Mouse (Mus musculus): Measurements from ENCODE around the gene Nmt1. TPM values are rescaled to one million over a fixed set of nuclear protein-coding genes. Genes with fewer than 3 reads are reported as not detected.

Nmt1 gene
- polyA plus RNA-seq, 1 experiment from 2014 or later = 31.2 TPM

GRCm38 (mm10) chr11:103052078-103052477, 24.1 kb downstream of the Nmt1 start:
- H3K9ac ChIP-seq = no peak overlapping the region
- WGBS = 83% methylated on average over 6 of the region's 6 CpGs
- no peak for ATAC-seq (ENCODE audit: low read depth)
- H3K27ac ChIP-seq (replicated peaks) = no peak overlapping the region
- H3K9me3 ChIP-seq = no peaks in the 10 kb centered on the region
- H3K4me3 ChIP-seq = no peak overlapping the region
- no peak overlapping the region for H3K4me2 ChIP-seq
- H3K27me3 ChIP-seq = no peaks in the 10 kb centered on the region
- H3K4me1 ChIP-seq (replicated peaks) = no peaks in the 10 kb centered on the region
- H3K36me3 ChIP-seq = peaks cover 68% of the 10 kb centered on the region

- no peak overlapping the region for H3K4me3 ChIP-seq
- H3K4me2 ChIP-seq = no peak overlapping the region
- H3K9ac ChIP-seq = no peak overlapping the region
- ATAC-seq (ENCODE audit: low read depth) = no peak
- H3K9me3 ChIP-seq = no peaks in the 10 kb centered on the region
- no peaks in the 10 kb centered on the region for H3K4me1 ChIP-seq (replicated peaks)
- H3K36me3 ChIP-seq = peaks cover 75% of the 10 kb centered on the region
- H3K27me3 ChIP-seq = no peaks in the 10 kb centered on the region
- 93% methylated on average over 18 of the region's 18 CpGs for WGBS
- no peak overlapping the region for H3K27ac ChIP-seq (replicated peaks)
These were observed 25.4 kb downstream of the Nmt1 start for GRCm38 (mm10) chr11:103053191-103054076.

- no peaks in the 10 kb centered on the region for H3K9me3 ChIP-seq
- no peak overlapping the region for H3K4me3 ChIP-seq
- 46% methylated on average over 6 of the region's 6 CpGs for WGBS
- ATAC-seq (ENCODE audit: low read depth) = no peak
- H3K27ac ChIP-seq (replicated peaks) = no peak overlapping the region
- H3K4me2 ChIP-seq = no peak overlapping the region
- no peak overlapping the region for H3K9ac ChIP-seq
- no peaks in the 10 kb centered on the region for H3K27me3 ChIP-seq
- peaks cover 84% of the 10 kb centered on the region for H3K36me3 ChIP-seq
- H3K4me1 ChIP-seq (replicated peaks) = no peaks in the 10 kb centered on the region
These were observed 26.8 kb downstream of the Nmt1 start for GRCm38 (mm10) chr11:103054798-103055197.

DNA sequence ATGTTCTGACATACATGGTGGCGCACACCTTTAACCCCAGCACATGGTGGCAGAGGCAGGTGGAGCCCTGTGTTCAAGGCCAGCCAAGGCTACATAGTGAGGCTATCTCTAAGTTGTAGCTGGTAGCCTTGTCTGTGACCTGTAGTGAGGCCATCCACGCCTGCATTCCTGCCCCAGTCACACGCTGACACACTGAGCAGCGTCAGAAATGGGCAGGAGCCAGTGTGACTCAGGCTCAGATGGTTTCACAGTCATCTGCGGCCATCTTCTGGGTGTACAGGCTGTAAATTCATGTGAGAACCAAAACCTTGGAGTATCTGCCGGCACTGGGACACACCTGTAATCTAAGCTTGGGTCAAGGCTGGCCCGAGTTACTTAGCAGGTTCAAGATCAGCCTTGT, 28.6 kb downstream of the Nmt1 start:
- ATAC-seq (ENCODE audit: low read depth) = no peak
- H3K4me3 ChIP-seq = no peak overlapping the region
- H3K9ac ChIP-seq = no peak overlapping the region
- H3K4me2 ChIP-seq = no peak overlapping the region
- peaks cover 85% of the 10 kb centered on the region for H3K36me3 ChIP-seq
- H3K27ac ChIP-seq (replicated peaks) = no peak overlapping the region
- no peaks in the 10 kb centered on the region for H3K27me3 ChIP-seq
- no peaks in the 10 kb centered on the region for H3K4me1 ChIP-seq (replicated peaks)
- WGBS = 94% methylated on average over 7 of the region's 7 CpGs
- no peaks in the 10 kb centered on the region for H3K9me3 ChIP-seq

DNA sequence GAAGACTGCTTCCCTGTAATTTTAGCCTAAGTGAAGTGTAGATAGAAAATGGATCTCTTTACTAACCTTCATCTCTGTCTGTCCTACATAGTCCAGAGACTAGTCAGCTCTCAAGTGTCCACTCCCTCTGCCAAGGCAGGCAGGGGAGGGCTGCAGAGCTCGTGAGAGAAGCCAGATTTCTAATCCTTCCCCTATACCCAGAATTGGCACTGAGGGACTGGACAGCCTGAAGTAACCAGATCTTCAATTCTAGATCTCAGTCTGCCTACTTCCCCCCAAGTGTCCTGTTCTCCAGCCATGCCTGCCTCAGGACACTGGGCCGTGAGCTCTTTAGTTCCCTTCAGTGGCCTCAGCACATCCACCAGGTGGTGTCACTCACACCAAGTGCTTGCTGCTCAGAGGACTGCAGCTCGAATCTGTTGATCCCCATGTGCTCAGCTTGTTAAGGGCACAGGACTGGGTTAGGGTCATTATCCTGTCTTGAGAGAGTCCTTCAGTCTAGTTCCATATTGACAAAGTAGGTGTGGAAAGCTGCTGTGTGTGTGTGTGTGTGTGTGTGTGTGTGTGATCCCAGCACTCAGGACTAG, 30.6 kb downstream of the Nmt1 start:
- Histone ChIP-seq H3K4me2 (no peak overlapping the region), H3K27me3 (no peaks in the 10 kb centered on the region), H3K27ac (replicated peaks) (no peak overlapping the region), H3K9ac (no peak overlapping the region), H3K9me3 (no peaks in the 10 kb centered on the region), H3K36me3 (peaks cover 85% of the 10 kb centered on the region), H3K4me3 (no peak overlapping the region), H3K4me1 (replicated peaks) (no peaks in the 10 kb centered on the region)
- 82% methylated on average over 3 of the region's 3 CpGs for WGBS
- no peak for ATAC-seq (ENCODE audit: low read depth)

DNA sequence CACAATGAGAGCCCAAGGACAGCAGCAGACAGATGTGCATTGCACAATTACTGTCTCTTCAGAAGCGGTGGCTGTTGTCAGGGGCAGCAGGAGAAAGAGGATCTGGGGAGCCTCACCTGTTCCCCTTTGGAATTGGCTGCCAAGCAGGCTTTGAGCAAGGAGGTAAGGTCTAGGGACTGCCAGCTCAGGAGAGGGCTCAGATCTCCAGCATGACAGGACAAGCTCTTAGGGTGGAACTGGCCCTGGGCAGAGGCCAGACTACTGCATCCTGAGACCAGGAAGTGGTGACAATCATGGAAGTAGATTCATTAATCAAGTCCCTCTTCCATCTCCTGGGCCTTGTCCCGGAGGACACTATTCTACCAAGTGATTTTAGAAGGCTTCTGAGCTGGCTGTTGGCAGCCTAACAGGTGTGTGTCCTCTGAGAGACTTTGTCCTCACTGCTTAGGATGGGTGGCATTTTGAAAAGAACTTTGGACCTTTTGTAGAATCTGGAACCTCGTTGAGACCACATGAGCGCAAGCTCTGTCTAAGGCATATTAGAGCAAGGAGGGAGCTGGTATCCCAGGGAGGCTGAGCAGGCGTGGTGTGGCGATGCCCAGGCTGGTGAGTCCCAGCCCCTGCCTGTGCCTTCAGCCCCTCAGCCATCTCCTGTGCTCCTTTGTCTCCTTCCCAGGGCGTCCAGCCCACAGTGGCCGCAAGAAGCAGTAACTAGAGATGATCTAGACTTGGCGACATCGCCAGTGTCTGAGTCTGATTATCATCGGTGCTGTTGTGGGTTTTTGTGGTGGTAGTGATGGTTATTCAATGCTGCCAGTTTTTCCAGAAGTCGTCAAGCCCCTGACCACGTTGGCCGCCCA, 38.4 kb downstream of the Nmt1 start:
- Histone ChIP-seq H3K4me3 (no peak overlapping the region), H3K4me2 (no peak overlapping the region), H3K4me1 (replicated peaks) (no peaks in the 10 kb centered on the region), H3K9me3 (no peaks in the 10 kb centered on the region), H3K36me3 (peaks cover 86% of the 10 kb centered on the region), H3K27me3 (no peaks in the 10 kb centered on the region), H3K9ac (no peak overlapping the region), H3K27ac (replicated peaks) (no peak overlapping the region)
- 93% methylated on average over 14 of the region's 14 CpGs for WGBS
- no peak for ATAC-seq (ENCODE audit: low read depth)

DNA sequence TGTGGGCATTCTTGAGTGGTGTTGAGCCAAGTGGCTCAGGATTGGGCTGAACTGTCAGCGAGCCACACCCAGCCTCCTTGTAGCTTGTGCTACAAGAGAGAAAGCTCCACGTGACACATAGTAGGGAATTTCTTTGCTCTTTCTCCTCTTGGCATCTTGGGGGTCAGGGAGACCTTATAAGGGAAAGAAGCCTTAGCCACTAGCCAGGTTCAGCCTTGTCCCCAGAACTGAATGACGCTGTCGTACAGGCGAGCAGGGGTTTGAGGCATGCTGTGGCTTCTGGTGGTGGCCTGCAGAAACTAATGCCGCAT, 39.0 kb downstream of the Nmt1 start:
- Histone ChIP-seq H3K36me3 (peaks cover 80% of the 10 kb centered on the region), H3K4me3 (no peak overlapping the region), H3K27ac (replicated peaks) (no peak overlapping the region), H3K4me1 (replicated peaks) (no peaks in the 10 kb centered on the region), H3K27me3 (no peaks in the 10 kb centered on the region), H3K9ac (no peak overlapping the region), H3K9me3 (no peaks in the 10 kb centered on the region), H3K4me2 (no peak overlapping the region)
- no peak for ATAC-seq (ENCODE audit: low read depth)
- WGBS = 92% methylated on average over 6 of the region's 6 CpGs

GRCm38 (mm10) chr11:103067457-103068001, 39.5 kb downstream of the Nmt1 start:
- WGBS = 71% methylated on average over 8 of the region's 8 CpGs
- H3K27ac ChIP-seq (replicated peaks) = no peak overlapping the region
- no peaks in the 10 kb centered on the region for H3K9me3 ChIP-seq
- H3K4me2 ChIP-seq = no peak overlapping the region
- peaks cover 74% of the 10 kb centered on the region for H3K36me3 ChIP-seq
- no peaks in the 10 kb centered on the region for H3K27me3 ChIP-seq
- no peak overlapping the region for H3K9ac ChIP-seq
- H3K4me3 ChIP-seq = no peak overlapping the region
- H3K4me1 ChIP-seq (replicated peaks) = no peaks in the 10 kb centered on the region
- ATAC-seq (ENCODE audit: low read depth) = no peak

DNA sequence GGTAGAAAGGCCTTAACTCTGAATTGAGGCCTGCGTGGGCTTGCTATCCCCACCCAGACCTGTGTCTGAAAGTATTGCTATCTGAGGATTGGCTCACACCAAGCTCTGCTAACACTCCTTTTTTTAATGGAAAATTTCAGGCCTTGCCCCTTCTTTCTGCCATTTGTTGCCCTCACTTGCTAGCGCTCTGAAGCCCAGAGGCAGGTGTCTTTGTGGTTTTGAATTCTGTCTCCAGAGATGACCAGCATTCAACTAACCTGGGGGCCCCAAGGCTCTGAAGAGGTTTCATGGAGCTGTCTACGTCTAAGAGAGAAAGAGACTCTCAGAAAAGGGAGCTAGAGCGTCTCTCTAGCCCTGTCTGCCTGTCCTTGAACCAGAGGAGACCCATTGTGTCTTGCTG, 40.3 kb downstream of the Nmt1 start:
- Histone ChIP-seq H3K9me3 (no peaks in the 10 kb centered on the region), H3K27me3 (no peaks in the 10 kb centered on the region), H3K4me2 (no peak overlapping the region), H3K36me3 (peaks cover 69% of the 10 kb centered on the region), H3K9ac (no peak overlapping the region), H3K4me3 (no peak overlapping the region), H3K27ac (replicated peaks) (no peak overlapping the region), H3K4me1 (replicated peaks) (no peaks in the 10 kb centered on the region)
- ATAC-seq (ENCODE audit: low read depth) = no peak
- WGBS = 95% methylated on average over 4 of the region's 4 CpGs

DNA sequence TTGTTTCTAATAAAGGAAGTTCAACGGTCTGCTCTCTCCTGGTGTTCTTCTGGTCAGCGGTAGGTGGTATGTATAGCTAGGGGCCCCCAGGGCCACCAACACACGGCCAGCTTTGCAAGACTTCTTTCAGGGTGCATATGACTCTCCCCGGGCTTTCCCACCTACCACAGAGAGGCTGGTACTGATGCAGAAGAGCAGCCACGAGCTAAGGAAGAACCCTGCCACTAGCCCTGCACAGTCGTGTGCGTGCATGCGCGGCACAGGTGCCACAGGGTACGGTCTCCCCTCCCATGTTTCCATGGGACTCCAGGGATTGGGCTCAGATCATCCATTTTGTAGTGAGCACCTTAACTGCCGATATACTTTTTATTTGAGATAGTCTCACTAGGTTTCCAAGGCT, 40.9 kb downstream of the Nmt1 start:
- WGBS = 95% methylated on average over 11 of the region's 11 CpGs
- Histone ChIP-seq H3K4me3 (no peak overlapping the region), H3K27me3 (no peaks in the 10 kb centered on the region), H3K27ac (replicated peaks) (no peak overlapping the region), H3K9me3 (no peaks in the 10 kb centered on the region), H3K9ac (no peak overlapping the region), H3K4me1 (replicated peaks) (no peaks in the 10 kb centered on the region), H3K4me2 (no peak overlapping the region), H3K36me3 (peaks cover 63% of the 10 kb centered on the region)
- no peak for ATAC-seq (ENCODE audit: low read depth)

DNA sequence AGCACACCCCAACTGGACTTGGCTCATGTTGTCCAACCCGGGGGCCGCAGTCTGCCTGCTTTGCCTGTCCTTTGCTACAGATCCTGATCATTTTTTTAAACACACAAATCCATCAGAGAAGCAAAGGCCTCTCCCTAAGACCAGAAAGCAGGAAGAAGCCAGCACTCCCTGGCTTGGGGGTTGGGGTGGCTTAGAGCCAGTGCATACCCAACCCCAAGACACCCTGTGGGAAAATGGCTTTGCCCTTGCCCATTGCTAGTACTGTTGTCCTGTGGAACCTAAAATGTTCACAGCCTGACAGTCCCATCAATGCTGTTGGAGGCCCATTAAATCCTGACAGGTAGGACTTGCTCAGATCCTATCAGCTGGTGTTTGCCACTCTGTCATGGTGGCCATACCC, 41.7 kb downstream of the Nmt1 start:
- ATAC-seq (ENCODE audit: low read depth) = no peak

DNA sequence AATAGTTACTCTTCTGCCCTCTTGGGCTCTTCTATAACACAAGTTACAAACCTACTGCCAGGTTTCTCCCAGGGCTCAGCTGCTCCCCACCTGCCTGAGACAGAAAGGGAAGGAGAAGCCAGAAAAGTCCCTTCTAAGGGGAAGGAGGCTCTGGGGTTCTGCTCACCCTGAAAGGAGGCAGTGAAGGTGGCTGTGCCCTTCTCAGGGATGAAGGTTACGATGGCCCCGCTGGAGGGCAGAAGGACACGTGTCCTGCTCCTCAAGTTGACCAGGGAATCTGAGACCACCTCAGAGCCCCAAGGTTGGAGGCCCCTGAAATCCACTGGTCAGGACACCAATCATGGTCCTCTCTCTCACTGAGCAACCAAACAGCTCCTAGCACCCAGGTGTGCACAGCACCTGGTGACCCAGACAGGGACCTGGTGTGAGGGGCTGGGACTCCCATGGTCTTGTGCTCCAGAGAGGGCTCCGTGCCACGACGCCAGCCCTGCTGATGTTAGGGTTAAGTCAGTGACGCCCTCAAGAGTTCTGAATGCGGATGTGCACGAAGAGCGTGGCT, 42.4 kb downstream of the Nmt1 start:
- no peak for ATAC-seq (ENCODE audit: low read depth)
- H3K4me1 ChIP-seq (replicated peaks) = 0 out of 2 replicates have a peak, but pooled peaks cover 5% of the 10 kb centered on the region
- peaks cover 50% of the 10 kb centered on the region for H3K36me3 ChIP-seq
- no peak overlapping the region for H3K9ac ChIP-seq
- WGBS = 93% methylated on average over 10 of the region's 10 CpGs
- H3K4me3 ChIP-seq = no peak overlapping the region
- no peak overlapping the region for H3K27ac ChIP-seq (replicated peaks)
- H3K4me2 ChIP-seq = no peak overlapping the region
- no peaks in the 10 kb centered on the region for H3K27me3 ChIP-seq
- H3K9me3 ChIP-seq = no peaks in the 10 kb centered on the region

More for the DNA sequence above, 41.7 kb downstream of the Nmt1 start:
- Histone ChIP-seq H3K4me1 (replicated peaks) (0 out of 2 replicates have a peak, but pooled peaks cover 2% of the 10 kb centered on the region), H3K9ac (no peak overlapping the region), H3K4me2 (no peak overlapping the region), H3K36me3 (peaks cover 55% of the 10 kb centered on the region), H3K4me3 (no peak overlapping the region), H3K27ac (replicated peaks) (no peak overlapping the region), H3K9me3 (no peaks in the 10 kb centered on the region), H3K27me3 (no peaks in the 10 kb centered on the region)
- WGBS = 100% methylated on average over 2 of the region's 2 CpGs
